Mouse (Mus musculus) lung, embryonic 15.5 days (tissue): ENCODE data around the gene Zfp248. TPM values are rescaled to one million over a fixed set of nuclear protein-coding genes. Genes with fewer than 3 reads are reported as not detected.

Experiments used
- ATAC-seq: fragments of 200-750 bp; cut with Nextera tagmentation; 2 replicates; pipeline ENCODE4 v1.8.0; 2017; ENCODE audit warnings: moderate number of reproducible peaks, borderline replicate concordance; ENCODE audit not compliant: low FRiP score, low TSS enrichment; ENCODE audit errors: extremely low read depth
- H3K27ac ChIP-seq: fragments of 300-500 bp; sonication (generic); 2 replicates; pipeline ENCODE4 v1.5.1; 2015; ENCODE audit warnings: moderate library complexity, mild to moderate bottlenecking, inconsistent platforms
- H3K27me3 ChIP-seq: fragments of 300-500 bp; sonication (generic); 2 replicates; pipeline ENCODE4 v1.6.1; 2015; ENCODE audit warnings: inconsistent platforms
- H3K36me3 ChIP-seq: fragments of 300-500 bp; sonication (generic); 2 replicates; pipeline ENCODE4 v1.6.1; 2015; ENCODE audit warnings: inconsistent platforms
- H3K4me1 ChIP-seq: fragments of 300-500 bp; sonication (generic); 2 replicates; pipeline ENCODE4 v1.6.1; 2015; ENCODE audit warnings: inconsistent platforms
- H3K4me2 ChIP-seq: fragments of 300-500 bp; sonication (generic); 2 replicates; pipeline ENCODE4 v1.6.1; 2015; ENCODE audit warnings: inconsistent platforms, mild to moderate bottlenecking, moderate library complexity
- H3K4me3 ChIP-seq: fragments of 300-500 bp; sonication (generic); 2 replicates; pipeline ENCODE4 v1.5.1; 2015; ENCODE audit warnings: mild to moderate bottlenecking, inconsistent platforms
- H3K9ac ChIP-seq: fragments of 300-500 bp; sonication (generic); 2 replicates; pipeline ENCODE4 v1.6.1; 2015; ENCODE audit warnings: inconsistent platforms
- H3K9me3 ChIP-seq: fragments of 300-500 bp; sonication (generic); 2 replicates; pipeline ENCODE4 v1.6.1; 2016; ENCODE audit warnings: inconsistent platforms
- WGBS: fragments of 180-500 bp; shearing (Covaris S2); methylation state at CpG from one replicate; pipeline ENCODE4 v1.1.7; 2015; 5-methylcytosine and 5-hydroxymethylcytosine counted together
- polyA plus RNA-seq: library from polyadenylated mRNA; unstranded; fragments of >200 nt; fragmentation: Nextera tagmentation; extraction: Ambion mirVana; gene quantifications from 2 replicates; pipeline ENCODE4 v1.2.1, GENCODE M21; 2015

Gene Zfp248
- polyA plus RNA-seq, 1 experiment from 2014 or later: 6.7 TPM

- Histone ChIP-seq H3K27ac (peak within 1 kb of the TSS; percentile 94), H3K4me1 (peaks cover 11% of the 10 kb centered on the region), H3K36me3 (peaks cover 25% of the 10 kb centered on the region), H3K27me3 (no peaks in the 10 kb centered on the region), H3K4me2 (peak within 1 kb of the TSS; percentile 59), H3K9ac (peak within 1 kb of the TSS; percentile 94), H3K9me3 (no peaks in the 10 kb centered on the region), H3K4me3 (peak within 1 kb of the TSS; percentile 90)
- WGBS: under 1% methylated on average over 67 of the region's 67 CpGs
- ATAC-seq: peak; percentile 97
Observed at GRCm38 (mm10) chr6:118419050-118419920, 36.0 kb downstream of the Zfp248 start, which contains the start of gene Bms1. Bms1 (minus strand) TSS chr6:118419474.

GRCm38 (mm10) chr6:118410428-118410827 lies 44.9 kb downstream of the Zfp248 start:
- H3K9me3 ChIP-seq: no peaks in the 10 kb centered on the region
- no peaks in the 10 kb centered on the region for H3K4me1 ChIP-seq
- H3K4me3 ChIP-seq: no peak overlapping the region
- H3K36me3 ChIP-seq: peaks cover 81% of the 10 kb centered on the region
- no peak for ATAC-seq
- no peak overlapping the region for H3K9ac ChIP-seq
- H3K27ac ChIP-seq: no peak overlapping the region
- WGBS: 87% methylated on average over 1 of the region's 1 CpGs
- no peak overlapping the region for H3K4me2 ChIP-seq
- no peaks in the 10 kb centered on the region for H3K27me3 ChIP-seq

GRCm38 (mm10) chr6:118408510-118408909 lies 46.8 kb downstream of the Zfp248 start:
- Histone ChIP-seq H3K4me1 (no peaks in the 10 kb centered on the region), H3K9ac (no peak overlapping the region), H3K9me3 (no peaks in the 10 kb centered on the region), H3K27ac (no peak overlapping the region), H3K4me3 (no peak overlapping the region), H3K4me2 (no peak overlapping the region), H3K36me3 (peaks cover 80% of the 10 kb centered on the region), H3K27me3 (no peaks in the 10 kb centered on the region)
- 92% methylated on average over 5 of the region's 5 CpGs for WGBS
- ATAC-seq: no peak

- WGBS: 83% methylated on average over 4 of the region's 4 CpGs
- H3K9me3 ChIP-seq: no peaks in the 10 kb centered on the region
Observed at GRCm38 (mm10) chr6:118406421-118406820, 48.9 kb downstream of the Zfp248 start.

GRCm38 (mm10) chr6:118390746-118391145 lies 64.6 kb downstream of the Zfp248 start:
- Histone ChIP-seq H3K36me3 (peaks cover 72% of the 10 kb centered on the region), H3K9me3 (no peaks in the 10 kb centered on the region), H3K27me3 (no peaks in the 10 kb centered on the region), H3K4me2 (no peak overlapping the region), H3K4me3 (no peak overlapping the region), H3K4me1 (no peaks in the 10 kb centered on the region), H3K9ac (no peak overlapping the region), H3K27ac (no peak overlapping the region)
- no peak for ATAC-seq

More at GRCm38 (mm10) chr6:118406421-118406820, 48.9 kb downstream of the Zfp248 start:
- Histone ChIP-seq H3K36me3 (peaks cover 72% of the 10 kb centered on the region), H3K27me3 (no peaks in the 10 kb centered on the region), H3K4me1 (no peaks in the 10 kb centered on the region), H3K4me3 (no peak overlapping the region), H3K4me2 (no peak overlapping the region), H3K9ac (no peak overlapping the region), H3K27ac (no peak overlapping the region)
- no peak for ATAC-seq

- ATAC-seq: no peak
- Histone ChIP-seq H3K27ac (no peak overlapping the region), H3K9ac (no peak overlapping the region), H3K4me1 (no peaks in the 10 kb centered on the region), H3K27me3 (no peaks in the 10 kb centered on the region), H3K4me3 (no peak overlapping the region), H3K36me3 (peaks cover 49% of the 10 kb centered on the region), H3K9me3 (no peaks in the 10 kb centered on the region), H3K4me2 (no peak overlapping the region)
- 87% methylated on average over 3 of the region's 3 CpGs for WGBS
Observed at GRCm38 (mm10) chr6:118385962-118386361, 69.4 kb downstream of the Zfp248 start.

- no peak overlapping the region for H3K4me2 ChIP-seq
- no peaks in the 10 kb centered on the region for H3K4me1 ChIP-seq
- no peak overlapping the region for H3K9ac ChIP-seq
- 0 out of 2 replicates have a peak, but pooled peaks cover 4% of the 10 kb centered on the region for H3K27me3 ChIP-seq
- no peaks in the 10 kb centered on the region for H3K9me3 ChIP-seq
- 75% methylated on average over 4 of the region's 4 CpGs for whole genome bisulfite sequencing
- no peak overlapping the region for H3K27ac ChIP-seq
- H3K36me3 ChIP-seq: peaks cover 27% of the 10 kb centered on the region
- H3K4me3 ChIP-seq: no peak overlapping the region
- no peak for ATAC-seq
Observed at GRCm38 (mm10) chr6:118381234-118381633, 74.1 kb downstream of the Zfp248 start.

GRCm38 (mm10) chr6:118380630-118381029 lies 74.7 kb downstream of the Zfp248 start:
- Histone ChIP-seq H3K9me3 (no peaks in the 10 kb centered on the region), H3K36me3 (peaks cover 24% of the 10 kb centered on the region), H3K4me1 (no peaks in the 10 kb centered on the region), H3K27ac (no peak overlapping the region), H3K4me3 (no peak overlapping the region), H3K27me3 (0 out of 2 replicates have a peak, but pooled peaks cover 4% of the 10 kb centered on the region), H3K4me2 (no peak overlapping the region), H3K9ac (no peak overlapping the region)
- ATAC-seq: no peak
- 38% methylated on average over 3 of the region's 3 CpGs for WGBS

GRCm38 (mm10) chr6:118379451-118380167 lies 75.7 kb downstream of the Zfp248 start:
- H3K27me3 ChIP-seq: peaks cover 4% of the 10 kb centered on the region; the same call in 1 of the 2 replicates
- no peak overlapping the region for H3K9ac ChIP-seq
- H3K9me3 ChIP-seq: no peaks in the 10 kb centered on the region
- H3K4me1 ChIP-seq: no peaks in the 10 kb centered on the region
- 30% methylated on average over 20 of the region's 20 CpGs for WGBS
- no peak overlapping the region for H3K4me3 ChIP-seq
- H3K36me3 ChIP-seq: peaks cover 22% of the 10 kb centered on the region
- no peak overlapping the region; the same call in 1 of the 2 replicates for H3K4me2 ChIP-seq
- no peak overlapping the region for H3K27ac ChIP-seq
- ATAC-seq: peak; percentile 62; the same call in 1 of the 2 replicates

GRCm38 (mm10) chr6:118377611-118378010 lies 77.7 kb downstream of the Zfp248 start:
- H3K27ac ChIP-seq: no peak overlapping the region

More at GRCm38 (mm10) chr6:118377611-118378010, 77.7 kb downstream of the Zfp248 start:
- H3K9ac ChIP-seq: no peak overlapping the region
- H3K27me3 ChIP-seq: peaks cover 6% of the 10 kb centered on the region; the same call in 1 of the 2 replicates
- H3K9me3 ChIP-seq: no peaks in the 10 kb centered on the region
- H3K4me1 ChIP-seq: no peaks in the 10 kb centered on the region
- no peak for ATAC-seq
- WGBS: 69% methylated on average over 7 of the region's 10 CpGs
- no peak overlapping the region for H3K4me2 ChIP-seq
- no peak overlapping the region for H3K4me3 ChIP-seq
- H3K36me3 ChIP-seq: peaks cover 4% of the 10 kb centered on the region; the same call in 1 of the 2 replicates
